Mouse (Mus musculus) G1E (cell line): ENCODE measurements around the gene Gab1.

Experiments
- CTCF ChIP-seq: IDR thresholded peaks from 2 replicates; pipeline ENCODE4 v1.5.1; 2012; ENCODE audit warnings: low read depth, low read length, inconsistent platforms, mixed read lengths
- GATA1 ChIP-seq: IDR thresholded peaks from 2 replicates; pipeline ENCODE4 v1.6.1; 2012; ENCODE audit warnings: borderline replicate concordance, low read length, inconsistent platforms, mixed read lengths
- TAL1 ChIP-seq: conservative IDR thresholded peaks from 2 replicates; pipeline ENCODE4 v1.6.1; 2012; ENCODE audit warnings: low read depth, low read length, inconsistent platforms, mixed read lengths

GRCm38 (mm10) chr8:80894528-80894927 is 14.2 kb upstream of the Gab1 start:
- TF ChIP-seq CTCF = no peak
- TF ChIP-seq GATA1 = no peak
- TF ChIP-seq TAL1 = no peak
